Mouse (Mus musculus): Measurements from ENCODE around the gene Pdzd8.

The Pdzd8 gene

DNA sequence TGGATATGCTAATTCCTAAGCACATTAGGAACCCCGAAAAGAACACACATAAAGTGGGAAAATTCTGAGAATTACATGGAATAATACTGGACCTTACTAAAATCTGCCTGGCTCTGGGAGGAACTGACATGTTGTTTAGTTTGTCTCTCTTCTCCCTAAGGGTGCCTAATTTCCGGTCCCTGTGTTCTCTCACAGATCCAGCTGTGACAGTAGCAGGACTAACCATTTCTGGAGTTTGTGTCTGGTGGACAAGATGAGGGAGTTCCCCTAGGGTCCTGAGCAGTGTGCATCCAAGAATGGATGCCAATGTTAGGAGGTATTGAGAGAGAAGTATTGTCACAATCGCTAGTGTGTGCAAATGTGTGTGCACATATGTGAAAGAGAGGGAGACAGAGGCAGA, 10.8 kb upstream of the Pdzd8 start:
- intact Hi-C loops (cut with DNase I), result no loop called here

DNA sequence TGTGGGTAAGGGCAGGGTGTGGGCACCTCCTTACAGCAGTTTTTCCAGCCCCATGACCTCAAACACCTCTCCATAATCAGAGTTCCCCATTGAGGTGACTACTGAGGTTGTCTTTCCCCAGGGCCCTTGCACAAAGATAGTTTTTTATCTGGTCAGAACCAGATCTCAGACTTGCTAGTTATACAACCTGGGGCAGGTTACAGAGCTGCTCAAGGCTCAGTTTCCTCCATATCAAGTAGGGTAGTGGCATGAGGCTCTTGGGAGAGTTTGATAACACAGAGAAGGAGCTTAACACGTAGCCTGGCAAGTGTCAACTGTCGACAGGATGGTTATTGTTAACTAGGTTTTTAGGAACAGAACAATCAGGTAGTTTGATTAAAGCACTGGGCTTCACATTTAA, 9.3 kb upstream of the Pdzd8 start:
- intact Hi-C loops (cut with DNase I), result no loop called here

DNA sequence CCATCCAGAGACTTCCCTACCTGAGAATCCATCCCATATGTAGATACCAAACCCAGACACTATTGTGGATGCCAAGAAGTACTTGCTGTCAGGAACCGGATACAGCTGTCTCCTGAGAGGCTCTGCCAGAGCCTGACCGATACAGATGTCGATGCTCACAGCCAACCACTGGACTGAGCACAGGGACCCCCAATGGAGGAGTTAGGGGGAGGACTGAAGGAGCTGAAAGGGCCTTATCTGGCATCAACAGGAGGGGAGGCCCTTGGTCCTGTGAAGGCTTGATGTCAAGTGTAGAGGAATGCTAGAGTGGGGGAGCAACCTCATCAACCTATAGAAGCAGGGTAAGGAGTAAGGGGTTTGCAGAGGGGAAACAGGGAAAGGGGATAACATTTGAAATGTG, 7.2 kb upstream of the Pdzd8 start:
- intact Hi-C loops (cut with DNase I), result no loop called here

DNA sequence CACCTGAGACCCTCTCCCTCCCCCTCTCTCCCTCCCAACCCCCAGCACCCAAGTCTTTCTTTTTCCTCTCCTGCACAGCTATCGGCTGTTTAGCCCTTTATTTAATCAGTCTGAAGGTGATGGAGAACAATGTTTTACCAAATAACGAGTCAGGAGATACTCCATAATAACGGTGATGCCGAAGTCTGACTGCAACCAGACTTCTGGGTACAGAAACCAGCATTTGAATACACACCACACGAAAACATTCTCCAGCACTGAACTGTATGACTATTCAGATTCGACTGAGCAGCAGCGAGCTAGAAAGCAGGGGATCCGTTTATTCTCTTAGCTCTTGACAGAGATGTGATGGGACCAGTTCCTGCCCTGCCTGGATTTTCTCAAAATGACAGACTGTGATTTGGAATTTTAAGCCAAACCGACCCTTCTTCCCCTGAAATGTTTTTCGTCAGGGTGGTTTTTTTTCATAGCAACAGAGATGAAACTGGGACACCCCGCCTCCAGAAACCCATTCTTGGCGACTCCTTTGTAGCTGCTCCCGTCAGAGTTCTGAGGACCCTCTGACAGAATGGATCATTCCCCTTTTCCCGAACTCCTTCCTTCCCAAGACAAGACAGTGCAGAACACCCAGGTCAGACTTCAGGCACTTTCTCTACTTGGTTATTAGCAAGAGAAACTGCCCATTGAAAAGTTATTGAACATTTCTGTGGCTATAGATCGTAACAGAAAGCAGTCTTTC, 5.7 kb upstream of the Pdzd8 start:
- intact Hi-C loops (cut with DNase I), result no loop called here

DNA sequence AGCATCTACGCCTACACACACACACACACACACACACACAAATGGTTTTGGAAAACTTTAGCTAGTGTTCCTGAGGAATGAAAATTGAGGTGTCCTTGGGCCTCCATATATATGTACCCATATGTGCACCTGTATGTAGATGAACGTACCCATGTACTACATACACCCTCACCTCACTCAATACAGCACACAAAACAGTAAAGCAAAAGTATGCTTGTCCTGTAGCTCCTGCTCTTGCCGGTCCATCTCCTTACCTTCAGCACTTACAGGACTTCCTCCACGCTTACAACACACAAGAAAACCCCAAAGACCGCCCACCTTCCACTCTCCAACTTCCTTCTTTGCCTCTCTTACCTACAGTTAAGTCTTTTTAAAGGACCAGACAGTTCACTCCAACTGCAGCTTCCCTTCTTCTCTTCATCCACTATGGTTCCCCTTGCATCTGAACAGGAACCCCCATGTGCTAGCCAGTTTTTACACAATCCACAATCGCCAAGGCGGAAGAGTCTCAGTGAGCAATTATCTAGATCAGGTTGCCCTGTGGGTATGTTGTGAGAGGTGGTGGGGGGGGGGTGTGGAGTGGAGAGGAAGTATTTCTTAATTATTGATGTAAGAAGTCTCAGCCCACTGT, 4.8 kb upstream of the Pdzd8 start:
- intact Hi-C loops (cut with DNase I), result no loop called here

DNA sequence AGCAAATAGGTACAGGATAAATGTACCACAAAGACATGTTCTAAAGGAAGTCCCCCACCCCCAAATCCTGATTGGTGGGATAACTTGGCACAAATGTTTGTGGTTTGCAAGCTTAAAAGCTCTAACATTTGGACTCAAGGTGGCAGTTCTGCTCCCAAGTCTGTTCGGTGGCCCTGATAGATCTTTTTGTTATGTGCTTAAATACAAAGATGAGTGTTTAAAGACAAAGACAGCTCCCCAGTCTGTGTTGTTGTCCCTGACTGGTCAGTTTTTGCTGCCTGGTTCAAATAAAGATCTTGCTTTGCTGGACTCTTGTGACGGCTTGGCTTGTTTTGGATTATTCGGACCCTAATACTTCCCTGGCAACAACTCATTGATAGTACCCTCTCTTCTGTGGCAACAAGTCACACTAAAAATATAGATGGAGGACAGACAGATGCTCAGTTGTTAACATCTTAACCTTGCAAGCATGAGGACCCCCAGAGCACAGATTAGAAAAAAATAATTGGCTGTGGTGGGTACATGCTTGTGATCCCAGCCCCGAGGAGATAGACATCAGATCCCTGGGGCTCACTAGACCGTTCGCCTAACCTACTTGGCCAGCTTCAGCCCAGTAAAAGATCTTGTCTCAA, 3.9 kb upstream of the Pdzd8 start:
- intact Hi-C loops (cut with DNase I), result no loop called here

DNA sequence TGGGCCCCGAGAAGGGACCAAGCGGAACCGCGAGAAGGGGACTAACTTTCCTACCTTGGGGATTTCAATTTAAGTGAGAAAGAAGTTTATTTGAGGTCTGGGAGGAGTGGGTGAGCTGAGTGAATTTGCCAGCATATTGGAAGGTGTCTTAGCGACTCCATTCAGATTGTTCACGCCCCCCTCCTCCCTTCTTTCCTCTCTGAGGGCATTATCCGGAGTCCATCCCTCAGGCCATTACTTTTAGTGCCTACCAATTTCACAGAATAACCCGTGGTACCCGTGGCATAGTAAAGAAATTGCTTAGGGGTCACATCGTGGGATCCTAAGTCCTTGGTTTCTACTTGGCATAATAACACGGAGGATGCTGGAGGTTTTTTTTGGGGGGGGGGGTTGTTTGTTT, 745 bp upstream of the Pdzd8 start:
- intact Hi-C loops (cut with DNase I), result no loop called here

DNA sequence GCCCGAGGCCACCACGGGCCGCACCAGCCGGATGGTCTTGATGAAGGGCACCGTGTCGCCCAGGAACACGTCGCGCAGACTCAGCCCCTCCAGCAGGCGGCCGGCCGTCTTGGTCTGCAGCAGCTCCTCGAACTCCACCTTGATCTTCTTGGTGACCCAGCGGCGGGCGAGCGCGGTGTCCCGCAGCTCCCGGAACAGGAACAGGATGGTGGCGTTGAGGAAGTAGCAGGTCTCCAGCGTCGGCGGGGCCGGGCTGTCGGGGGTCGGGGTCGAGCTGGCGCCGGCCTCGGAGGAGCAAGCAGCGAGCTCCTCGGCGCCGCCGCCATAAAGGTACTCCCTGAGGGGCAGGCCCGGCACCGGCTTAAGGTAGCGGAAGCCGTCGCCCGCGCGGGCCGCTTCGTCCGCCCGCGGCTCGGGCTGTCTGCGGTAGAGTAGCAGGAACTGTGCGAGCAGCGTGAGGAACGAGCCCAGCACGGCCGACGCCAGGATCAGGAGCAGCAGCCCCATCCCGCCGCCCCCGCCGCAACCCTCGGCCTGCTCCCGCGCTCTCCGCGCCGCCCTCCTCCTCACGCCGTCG, 411 bp downstream of the Pdzd8 start:
- intact Hi-C loops (cut with DNase I), result no loop called here

DNA sequence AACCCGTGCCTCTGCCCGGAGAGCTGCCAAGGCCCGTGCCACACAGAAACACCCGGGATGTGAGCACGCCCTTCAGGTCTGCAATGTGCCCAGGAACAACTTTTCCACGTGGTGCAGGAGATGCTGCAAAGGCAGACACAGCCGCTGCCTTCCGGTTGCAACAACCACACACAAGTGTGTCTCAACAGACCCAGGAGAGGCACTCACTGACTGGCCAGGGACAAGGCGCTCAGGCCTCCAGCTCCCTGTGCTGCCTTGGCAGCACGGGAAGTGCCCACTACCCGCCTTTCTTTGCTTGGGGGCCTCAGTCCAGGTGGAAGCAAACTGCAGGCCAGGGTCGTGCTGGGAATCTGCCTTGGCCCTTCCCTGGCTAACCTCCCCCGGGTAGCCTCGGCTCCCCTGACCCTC, 1.3 kb downstream of the Pdzd8 start:
- intact Hi-C loops (cut with DNase I), result no loop called here

DNA sequence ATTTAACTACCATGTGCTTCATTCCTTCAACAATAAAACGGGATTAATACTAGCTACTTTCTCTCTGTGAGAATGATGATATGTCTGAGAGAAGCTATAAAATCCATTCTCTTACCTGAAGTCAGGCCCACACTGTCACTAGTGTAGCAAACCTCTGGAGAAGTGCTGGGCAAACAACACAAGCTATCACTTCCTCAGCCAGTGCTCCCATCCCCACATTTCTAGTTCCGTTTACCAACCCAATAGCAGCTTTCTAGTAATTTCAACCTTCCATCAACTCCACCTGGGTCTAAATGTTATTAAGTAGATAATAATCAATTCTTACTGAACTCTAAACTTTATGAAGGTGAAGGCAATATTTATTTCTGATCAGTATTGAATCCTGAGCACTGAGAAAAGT, 2.6 kb downstream of the Pdzd8 start:
- intact Hi-C loops (cut with DNase I), result no loop called here

DNA sequence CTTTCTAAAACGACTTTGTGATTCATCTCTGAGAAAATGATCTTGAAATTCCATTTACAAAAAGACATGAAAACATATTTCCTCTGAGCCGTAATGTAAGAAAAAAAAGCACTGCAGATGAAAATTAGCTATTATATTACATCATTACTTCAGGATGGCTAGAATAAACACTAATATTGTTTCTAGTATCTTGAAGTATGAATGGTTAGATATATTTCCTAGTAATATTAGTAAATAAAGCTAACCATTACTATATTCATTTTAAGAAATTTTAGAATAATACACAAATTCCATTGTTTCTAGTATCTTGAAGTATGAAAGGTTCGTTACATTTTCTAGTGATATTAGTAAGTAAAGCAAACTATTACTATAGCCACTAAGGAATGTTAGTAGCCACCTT, 5.7 kb downstream of the Pdzd8 start:
- intact Hi-C loops (cut with DNase I), result no loop called here

DNA sequence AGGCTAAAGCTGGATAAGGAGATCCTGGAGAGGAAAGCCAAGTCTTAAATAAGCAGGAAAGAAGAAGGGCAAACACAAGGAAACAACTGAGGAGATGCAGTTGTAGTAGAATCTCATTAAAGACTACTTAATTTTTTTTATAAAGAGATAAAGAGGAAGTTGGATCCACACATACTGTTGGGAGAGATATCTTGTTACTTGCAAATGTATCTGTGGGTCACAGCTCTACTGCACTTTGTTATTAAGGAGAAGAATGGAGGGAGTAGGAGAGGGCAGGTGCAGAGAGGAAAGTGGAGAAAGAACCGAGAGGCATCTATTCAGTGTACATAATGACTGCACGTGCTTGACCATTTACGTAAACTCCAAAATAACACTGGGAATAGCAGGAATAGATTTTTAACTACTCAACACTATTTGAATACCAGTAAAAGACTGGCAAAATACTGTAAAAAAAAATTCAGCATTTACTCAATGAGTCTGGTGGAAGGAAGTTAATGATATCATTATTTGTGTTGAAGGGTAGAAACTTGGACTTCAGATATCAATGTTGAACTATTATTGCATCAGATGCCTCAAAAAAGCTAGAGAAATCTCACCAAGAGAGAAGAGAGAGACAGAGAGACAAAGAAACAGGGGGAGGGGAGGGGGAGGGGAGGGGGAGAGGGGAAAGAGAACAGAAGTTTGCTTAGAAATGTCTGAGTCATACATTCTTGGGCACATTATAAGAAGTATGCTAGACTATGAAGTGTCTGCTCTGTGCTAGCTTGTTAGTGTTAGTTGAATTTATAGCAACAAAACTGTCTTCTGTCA, 7.5 kb downstream of the Pdzd8 start:
- intact Hi-C loops (cut with DNase I), result no loop called here

DNA sequence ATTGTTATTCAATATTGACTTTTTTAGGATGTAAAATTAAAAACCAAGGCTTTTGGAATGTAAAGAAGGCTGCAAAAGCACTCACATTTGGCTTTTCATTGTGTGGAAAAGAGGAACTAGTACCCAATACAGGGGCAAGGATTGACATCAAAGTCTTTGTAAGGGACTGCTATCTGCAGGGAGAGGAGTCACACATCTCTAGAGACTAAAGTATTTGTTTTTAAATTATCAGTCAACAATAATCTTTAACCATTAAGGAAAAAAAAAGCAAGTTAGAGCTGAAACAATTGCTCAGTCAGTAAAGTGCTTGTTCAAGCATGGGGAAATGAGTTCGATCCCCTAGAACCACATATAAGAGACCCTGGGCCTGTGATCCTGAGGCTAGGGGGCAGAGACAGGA, 8.9 kb downstream of the Pdzd8 start:
- intact Hi-C loops (cut with DNase I), result no loop called here

DNA sequence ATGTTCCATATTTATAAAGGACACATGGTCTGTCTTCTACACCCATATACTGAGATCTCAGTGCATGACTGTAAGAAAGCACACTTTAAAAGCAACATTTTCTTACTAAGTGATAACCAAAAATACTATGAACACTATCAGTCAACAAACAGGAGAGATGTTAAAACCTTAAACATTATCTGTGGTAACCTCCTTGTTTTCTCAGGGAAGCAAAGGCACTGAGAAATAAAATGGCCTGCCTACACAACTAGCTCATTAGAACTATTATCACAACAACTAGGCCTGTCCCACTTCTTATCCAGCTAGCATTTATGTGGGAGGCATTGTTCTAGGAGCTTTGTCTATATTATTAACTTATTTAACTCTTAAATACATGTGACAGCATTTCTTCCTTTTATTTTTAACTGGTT, 14.8 kb downstream of the Pdzd8 start:
- intact Hi-C loops (cut with DNase I), result no loop called here

DNA sequence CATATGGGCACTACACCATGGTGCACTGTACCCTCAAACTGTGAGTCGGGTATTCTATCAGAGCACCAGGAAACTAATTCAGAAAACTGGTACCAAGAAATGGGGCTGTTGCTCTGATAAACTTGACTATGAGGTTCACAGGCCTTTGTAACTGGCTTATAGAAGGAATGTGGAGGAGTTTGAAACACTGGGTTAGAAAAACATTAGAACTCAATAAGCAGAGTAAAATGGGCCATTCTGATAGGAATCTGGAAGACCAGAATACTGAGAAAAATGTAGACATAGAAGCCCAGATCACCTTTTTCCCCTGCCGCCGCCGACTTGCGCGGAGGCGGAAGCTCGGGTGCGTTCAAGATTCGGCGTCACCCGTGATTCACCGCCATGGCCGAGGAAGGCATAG, 23.6 kb downstream of the Pdzd8 start, which contains the start of gene Rps12-ps3:
Rps12-ps3 (plus strand) TSS at position 301 of the 400 bp plus-strand sequence.
- intact Hi-C loops (cut with DNase I), result no loop called here

DNA sequence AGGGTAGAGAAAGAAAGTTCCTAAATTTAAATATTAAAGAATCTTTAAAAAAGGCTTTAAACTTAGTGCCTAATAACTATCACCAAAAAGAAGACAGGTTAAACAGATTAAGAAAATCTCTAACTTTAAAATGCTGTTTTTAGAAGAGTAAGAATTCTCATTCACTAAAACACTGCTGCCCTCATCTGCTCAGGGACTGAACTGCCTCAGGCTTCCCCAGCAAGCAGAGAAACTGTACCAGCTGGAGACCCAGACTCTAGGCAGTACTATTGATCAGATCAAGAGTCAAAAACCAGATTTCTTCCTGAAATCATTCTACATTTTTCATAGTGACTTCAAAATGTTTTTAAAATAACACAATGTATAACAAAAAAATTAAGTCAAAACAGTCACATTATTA, 29.0 kb downstream of the Pdzd8 start:
- intact Hi-C loops (cut with DNase I), result no loop called here

DNA sequence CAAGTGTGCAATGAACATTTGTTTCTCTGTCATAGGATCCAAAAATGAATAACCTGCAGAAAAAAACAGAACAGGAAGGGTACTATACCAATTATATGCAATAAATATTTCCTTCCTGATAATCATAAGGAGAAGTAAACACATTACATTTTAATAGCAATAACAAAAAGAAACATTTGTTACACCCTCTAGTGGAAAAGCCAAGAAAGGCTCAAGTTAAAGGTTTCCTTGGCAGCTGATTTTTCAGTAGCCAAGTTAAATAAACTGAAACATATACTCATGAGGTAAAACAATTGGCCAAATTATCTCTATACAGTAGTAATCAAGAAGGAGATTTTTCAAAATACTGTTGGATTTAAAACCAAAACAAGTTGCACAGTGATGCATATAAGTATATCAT, 30.3 kb downstream of the Pdzd8 start:
- intact Hi-C loops (cut with DNase I), result loop anchor here (1.0 kb wide), 1 partner anchor 75 kb away; no protein-coding TSS in a partner anchor

DNA sequence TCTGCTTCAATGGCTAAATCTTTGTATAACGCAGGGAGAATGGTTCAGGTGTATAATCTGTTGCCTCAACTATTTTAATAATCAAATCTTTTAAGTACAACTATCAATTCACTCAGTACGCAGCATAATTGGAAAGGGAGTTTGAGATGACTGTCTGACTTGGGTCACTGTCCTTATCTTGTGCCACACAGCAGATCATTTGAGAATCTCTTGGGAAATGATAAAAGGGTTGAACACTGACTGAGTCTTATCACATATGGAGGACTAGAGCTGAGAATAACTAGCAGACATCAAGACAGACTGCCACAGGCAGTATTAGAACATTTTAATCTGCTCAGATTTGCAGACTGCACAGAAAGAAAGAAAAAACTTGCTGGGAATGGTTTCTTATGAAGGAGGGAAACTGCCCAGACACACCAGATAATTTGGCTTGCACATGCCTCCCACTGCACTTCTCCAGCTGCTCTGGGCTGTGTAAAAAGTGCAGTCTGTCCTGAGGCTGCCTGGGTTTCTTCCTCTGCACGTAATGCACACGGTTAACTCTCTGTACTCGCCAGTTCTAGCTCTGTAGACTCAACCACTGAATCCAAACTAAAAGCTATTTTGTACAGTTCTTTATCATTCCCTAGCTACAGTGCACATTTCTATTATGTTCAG, 53.3 kb downstream of the Pdzd8 start:
- intact Hi-C loops (cut with DNase I), result no loop called here

DNA sequence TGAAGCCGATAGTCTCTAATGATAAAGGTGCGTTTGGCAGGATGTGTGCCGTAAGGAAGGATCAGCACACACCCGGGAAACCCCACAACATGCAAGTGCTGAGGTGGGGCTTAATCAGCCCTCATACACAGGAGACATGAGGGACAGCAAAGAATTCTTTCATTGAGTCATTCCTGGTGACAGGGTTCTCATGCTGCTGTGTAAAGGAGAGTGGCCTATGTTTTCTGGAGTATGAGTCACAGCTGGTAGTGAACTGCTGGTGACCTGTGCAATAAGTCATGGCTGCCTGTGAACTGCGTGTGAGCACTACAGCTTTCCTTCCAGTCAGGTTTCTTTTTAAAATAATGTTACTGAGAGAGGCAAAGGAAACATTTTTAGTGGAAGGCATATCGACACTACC, 55.8 kb downstream of the Pdzd8 start:
- intact Hi-C loops (cut with DNase I), result no loop called here

DNA sequence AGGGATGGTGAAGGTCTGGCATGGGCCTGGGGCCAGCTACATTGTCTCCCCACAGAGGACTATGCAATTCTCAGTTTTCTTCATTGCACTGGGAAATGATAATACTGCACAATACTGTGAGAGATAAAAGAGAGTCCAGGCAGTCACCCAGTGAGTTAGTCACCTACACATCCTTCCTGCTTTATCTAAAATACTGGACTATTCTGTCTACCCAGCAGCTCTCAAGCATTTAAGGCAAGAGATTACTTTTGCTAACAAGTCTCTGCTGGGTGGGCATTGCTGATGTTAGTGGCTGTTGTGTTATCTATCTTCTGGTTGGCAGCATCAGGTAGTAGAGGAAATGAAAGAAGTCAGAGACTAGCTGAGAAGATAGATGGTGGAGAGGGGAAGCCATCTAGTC, 56.5 kb downstream of the Pdzd8 start:
- intact Hi-C loops (cut with DNase I), result no loop called here

DNA sequence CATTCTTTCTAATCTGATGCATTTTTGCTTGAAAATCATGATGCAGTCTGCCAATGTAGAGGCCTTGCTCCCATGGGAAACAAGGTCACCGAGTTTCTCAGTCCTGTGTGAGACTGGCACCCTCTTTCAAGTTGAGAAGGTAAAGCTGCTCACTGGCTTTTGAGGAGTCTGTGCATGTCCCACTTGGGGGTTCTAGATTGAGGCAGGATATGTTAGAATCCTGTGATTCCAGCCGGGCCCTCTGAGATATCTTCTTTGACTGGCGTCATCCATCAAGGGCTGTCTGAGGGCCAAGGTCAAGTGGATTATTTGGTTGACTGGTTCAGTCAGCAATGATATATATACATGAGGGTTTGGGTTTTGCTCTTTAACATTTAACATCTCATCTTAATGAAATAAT, 63.6 kb downstream of the Pdzd8 start:
- intact Hi-C loops (cut with DNase I), result no loop called here

Measured in adrenal gland (tissue).